Mouse (Mus musculus): ENCODE results near the gene Aass. TPM values are rescaled to one million over a fixed set of nuclear protein-coding genes. Genes with fewer than 3 reads are reported as not detected.
"Not testable (repeated sequence)": the region's sequence is repeated elsewhere in the genome, so short reads cannot be mapped to it uniquely, and the experiment has no call there.

Gene Aass
- total RNA-seq (2021) = under 1 TPM; 0.22 to 0.29 TPM
- long read RNA-seq, experiment 1 = 0 reads
- long read RNA-seq, experiment 2, partial matches to known transcripts = 1 of 1 reads
- long read RNA-seq, experiment 2, other reads (novel, unspliced or antisense) = 0 of 1 reads

DNA sequence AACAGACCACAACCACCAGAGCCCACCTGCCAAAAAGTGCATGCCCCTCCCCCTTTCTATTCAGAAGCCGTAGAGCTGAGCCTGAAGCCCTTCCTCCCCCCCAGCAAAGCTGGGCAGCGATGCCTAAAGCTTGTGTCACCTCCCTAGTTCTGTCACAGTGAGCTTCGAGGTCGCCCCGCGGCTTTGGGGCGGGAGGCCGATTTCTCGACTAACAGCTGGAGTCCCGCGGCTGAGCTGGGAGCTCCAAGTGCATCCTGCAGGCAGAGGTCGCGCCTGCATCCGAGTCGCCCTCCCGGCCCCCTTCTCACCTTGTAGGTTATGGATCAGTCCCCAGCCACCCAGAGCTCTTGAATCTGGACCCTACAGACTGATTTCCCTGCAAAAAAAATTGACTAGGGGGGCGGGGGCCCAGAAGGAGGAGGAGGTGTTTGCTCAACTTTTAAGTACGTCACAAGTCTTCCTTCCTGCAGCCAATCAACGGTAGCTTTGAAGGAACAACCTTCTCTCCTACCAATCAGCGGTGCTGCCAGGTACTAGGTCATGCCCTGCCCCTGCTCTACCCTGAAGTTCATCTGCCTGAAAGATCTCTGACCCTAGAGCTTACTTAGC is at the start of gene Aass:
Aass (minus strand) TSS at position 414 of the 609 bp plus-strand sequence.
- intact Hi-C loops (cut with DNase I; ENCODE audit: low total_unique reads) = no loop called here
- DNase-seq = peak; percentile 12

- DNase-seq = no peak
- intact Hi-C loops (cut with DNase I; ENCODE audit: low total_unique reads) = loop anchor here (10.0 kb wide), 1 partner anchor 285 kb away; no protein-coding TSS in a partner anchor
These were observed 47.3 kb upstream of the Aass start for GRCm38 (mm10) chr6:23180096-23180495.

GRCm38 (mm10) chr6:23163824-23164223 is 31.0 kb upstream of the Aass start:
- intact Hi-C loops (cut with DNase I; ENCODE audit: low total_unique reads); DNase-seq: not testable (repeated sequence)

DNA sequence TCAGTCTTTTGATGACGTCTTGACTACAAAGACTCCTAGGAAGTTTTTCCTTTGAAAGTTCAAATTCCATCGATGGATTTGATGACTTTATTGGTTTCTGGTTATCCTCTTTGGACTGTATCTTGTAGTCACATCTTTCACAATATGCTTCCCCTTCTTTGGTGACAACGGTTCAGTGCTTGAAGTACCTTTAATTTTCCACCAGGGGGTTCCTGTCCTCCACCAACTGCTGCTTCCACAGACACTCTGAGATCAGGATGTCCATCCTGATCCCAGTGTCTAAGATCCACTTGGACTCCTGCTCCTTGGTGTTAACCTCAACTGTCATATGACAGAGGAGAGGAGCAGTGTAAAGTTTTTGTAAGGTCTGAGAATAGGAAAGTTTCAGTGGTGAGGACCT is 23.6 kb upstream of the Aass start:
- DNase-seq; intact Hi-C loops (cut with DNase I; ENCODE audit: low total_unique reads): not testable (repeated sequence)

- intact Hi-C loops (cut with DNase I; ENCODE audit: low total_unique reads) = no loop called here
These were observed 20.3 kb upstream of the Aass start for GRCm38 (mm10) chr6:23153112-23153511.

GRCm38 (mm10) chr6:23147221-23147620 is 14.4 kb upstream of the Aass start:
- no peak for DNase-seq
- intact Hi-C loops (cut with DNase I; ENCODE audit: low total_unique reads) = no loop called here

More at GRCm38 (mm10) chr6:23153112-23153511, 20.3 kb upstream of the Aass start:
- no peak for DNase-seq

- intact Hi-C loops (cut with DNase I; ENCODE audit: low total_unique reads) = no loop called here
- no peak for DNase-seq
These were observed 11.2 kb upstream of the Aass start for GRCm38 (mm10) chr6:23143980-23144379.

- intact Hi-C loops (cut with DNase I; ENCODE audit: low total_unique reads) = no loop called here
- DNase-seq = no peak
These were observed 1.8 kb downstream of the Aass start for GRCm38 (mm10) chr6:23131015-23131414.

DNA sequence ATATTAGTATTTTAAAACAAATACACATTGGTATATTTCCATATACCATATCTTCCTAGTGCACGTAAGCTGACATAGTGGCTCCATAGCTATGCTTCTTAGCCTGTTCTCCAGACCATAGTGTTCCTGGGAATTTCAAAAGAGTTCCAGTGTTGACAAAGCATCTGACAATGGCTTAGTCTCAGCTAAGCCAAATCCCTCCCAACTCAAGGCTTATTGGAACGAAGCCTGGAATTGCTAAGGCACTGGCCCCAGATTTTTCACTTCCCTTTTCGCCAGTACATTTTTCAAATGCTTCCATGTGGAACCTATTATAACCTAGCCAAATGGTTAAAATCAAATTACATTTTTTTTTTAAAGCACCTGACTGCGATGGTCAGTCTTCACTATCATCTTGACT is 3.6 kb downstream of the Aass start:
- DNase-seq = peak; percentile 21
- intact Hi-C loops (cut with DNase I; ENCODE audit: low total_unique reads) = no loop called here

DNA sequence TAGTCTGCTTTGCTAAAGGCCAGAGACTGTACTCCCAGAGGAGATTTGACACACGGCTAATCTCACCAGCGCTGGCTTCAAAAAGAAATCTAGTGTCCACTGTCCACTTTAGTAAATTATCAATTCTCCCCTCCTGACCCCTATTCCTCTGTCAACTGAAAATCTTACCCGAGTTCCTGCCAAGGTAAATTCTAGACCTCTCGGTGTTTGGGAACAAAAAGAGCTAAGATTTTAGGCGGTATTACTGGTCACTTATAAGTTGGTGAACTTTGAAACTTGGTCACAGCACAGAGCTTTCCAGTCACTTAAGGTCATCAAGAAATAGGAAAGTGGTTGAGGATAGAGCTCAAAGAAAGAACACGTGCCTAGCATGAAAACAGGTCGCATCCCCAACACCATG is 6.1 kb downstream of the Aass start:
- no peak for DNase-seq

GRCm38 (mm10) chr6:23125831-23126230 is 7.0 kb downstream of the Aass start:
- DNase-seq = no peak
- intact Hi-C loops (cut with DNase I; ENCODE audit: low total_unique reads) = no loop called here

More for the DNA sequence above, 6.1 kb downstream of the Aass start:
- intact Hi-C loops (cut with DNase I; ENCODE audit: low total_unique reads) = no loop called here

- intact Hi-C loops (cut with DNase I; ENCODE audit: low total_unique reads) = no loop called here
- no peak for DNase-seq
These were observed 8.0 kb downstream of the Aass start for GRCm38 (mm10) chr6:23124823-23125222.

GRCm38 (mm10) chr6:23122934-23123333 is 9.9 kb downstream of the Aass start:
- DNase-seq = no peak
- intact Hi-C loops (cut with DNase I; ENCODE audit: low total_unique reads) = no loop called here

DNA sequence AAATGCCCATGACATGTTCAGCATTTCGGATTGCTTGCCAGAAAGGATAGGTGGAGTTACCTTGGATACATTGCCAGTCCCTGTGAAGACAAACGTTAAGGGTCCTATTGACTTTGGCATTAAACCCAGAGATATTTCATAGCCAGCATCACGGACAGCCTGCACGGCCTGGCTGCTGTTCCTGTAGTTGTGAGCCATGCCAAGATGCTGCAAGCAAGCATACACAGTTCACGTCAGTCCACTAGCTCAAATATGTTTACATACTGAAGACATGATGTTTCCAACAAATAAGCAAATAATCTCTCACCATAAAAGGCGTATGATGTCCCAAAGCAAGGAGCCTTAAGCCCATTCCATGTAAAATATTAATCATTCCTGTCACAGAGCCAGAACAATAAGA is 18.0 kb downstream of the Aass start:
- intact Hi-C loops (cut with DNase I; ENCODE audit: low total_unique reads) = no loop called here
- no peak for DNase-seq

DNA sequence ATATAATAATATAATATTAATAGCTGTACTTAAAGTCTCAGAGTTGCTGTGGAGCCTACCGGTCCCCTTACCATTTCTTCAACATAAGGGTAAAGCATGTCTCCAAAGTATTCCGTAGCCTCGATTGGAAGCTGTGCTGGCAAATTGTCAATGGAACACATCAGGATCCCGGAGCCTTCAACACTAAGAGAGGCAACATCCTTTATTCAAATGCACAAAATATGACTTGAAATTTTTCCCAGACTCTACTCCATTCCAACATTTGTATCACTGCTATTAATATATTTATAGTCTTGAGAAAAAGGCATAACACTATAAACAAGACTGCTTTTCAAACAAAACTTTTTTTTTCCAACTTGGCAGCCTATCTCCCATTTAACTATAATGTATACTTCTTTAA is 25.7 kb downstream of the Aass start:
- intact Hi-C loops (cut with DNase I; ENCODE audit: low total_unique reads) = no loop called here
- no peak for DNase-seq

- DNase-seq = no peak
- intact Hi-C loops (cut with DNase I; ENCODE audit: low total_unique reads) = no loop called here
These were observed 26.4 kb downstream of the Aass start for GRCm38 (mm10) chr6:23106373-23106772.

DNA sequence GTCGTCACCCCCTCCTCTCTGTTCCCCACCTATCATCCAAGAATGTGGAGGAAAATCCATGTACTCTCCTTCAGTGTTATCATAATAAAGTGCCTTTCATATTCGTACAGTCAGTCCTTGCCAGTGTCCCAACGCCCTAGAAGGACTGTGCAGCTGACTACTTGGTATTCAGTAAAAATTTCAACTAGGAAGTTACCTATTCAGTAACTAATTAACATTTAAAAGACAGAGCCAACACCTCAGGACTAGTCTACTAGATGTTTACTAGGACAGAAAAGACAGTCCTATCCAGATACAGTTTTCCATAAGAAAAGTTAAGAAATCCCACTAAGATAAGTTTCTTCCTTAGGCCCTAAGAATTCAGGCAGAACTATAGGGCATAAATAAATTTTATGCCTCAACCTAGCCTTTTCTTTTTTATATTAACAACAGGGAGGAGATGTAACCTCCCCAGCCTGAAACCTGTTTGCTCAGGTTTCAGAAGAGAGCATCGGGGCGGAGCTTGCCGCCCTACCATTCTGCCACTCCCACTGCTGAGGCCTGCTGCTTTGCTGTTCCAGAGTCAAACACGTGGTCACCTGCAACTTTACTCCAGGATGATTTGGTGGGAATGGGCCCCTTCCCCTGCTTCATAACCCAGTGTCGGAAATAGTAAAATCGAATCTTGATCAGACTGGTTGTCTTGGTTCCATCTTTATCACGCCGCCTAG is 42.3 kb downstream of the Aass start:
- intact Hi-C loops (cut with DNase I; ENCODE audit: low total_unique reads); DNase-seq: not testable (repeated sequence)

GRCm38 (mm10) chr6:23089292-23089691 is 43.5 kb downstream of the Aass start:
- intact Hi-C loops (cut with DNase I; ENCODE audit: low total_unique reads); DNase-seq: not testable (repeated sequence)

GRCm38 (mm10) chr6:23084587-23085421 is 48.0 kb downstream of the Aass start:
- intact Hi-C loops (cut with DNase I; ENCODE audit: low total_unique reads) = no loop called here
- no peak for DNase-seq

Data from gastrocnemius, postnatal 14 days (tissue).